Mouse (Mus musculus) intestine, postnatal 0 days (tissue): ENCODE measurements around the gene Hmgxb4. TPM values are rescaled to one million over a fixed set of nuclear protein-coding genes. Genes with fewer than 3 reads are reported as not detected.
A peak's percentile ranks its signal among the peaks of the same experiment; 100 is the strongest.
"Not testable (repeated sequence)": the region's sequence is repeated elsewhere in the genome, so short reads cannot be mapped to it uniquely, and the experiment has no call there.

ENCODE experiments used
- ATAC-seq: fragments of 200-750 bp; cut with Nextera tagmentation; 2 replicates; pipeline ENCODE4 v1.8.0; 2017; ENCODE audit warnings: mild to moderate bottlenecking, moderate TSS enrichment, moderate library complexity
- H3K27ac ChIP-seq: fragments of 300-500 bp; sonication (generic); 2 replicates; pipeline ENCODE4 v1.5.1; 2014; ENCODE audit warnings: mild to moderate bottlenecking, low read depth, low read length, moderate library complexity
- H3K27me3 ChIP-seq: fragments of 300-500 bp; sonication (generic); replicated peaks from 2 replicates; pipeline ENCODE4 v1.6.1; 2014; ENCODE audit warnings: low read length, mixed read lengths; ENCODE audit not compliant: control insufficient read depth, insufficient read depth
- H3K36me3 ChIP-seq: fragments of 300-500 bp; sonication (generic); 2 replicates; pipeline ENCODE4 v1.6.1; 2014; ENCODE audit warnings: mild to moderate bottlenecking, moderate library complexity; ENCODE audit not compliant: control insufficient read depth, insufficient read depth
- H3K4me1 ChIP-seq: fragments of 300-500 bp; sonication (generic); replicated peaks from 2 replicates; pipeline ENCODE4 v1.6.1; 2014; ENCODE audit warnings: antibody characterized with exemption, low read length, mixed read lengths; ENCODE audit not compliant: control insufficient read depth, insufficient read depth
- H3K4me2 ChIP-seq: fragments of 300-500 bp; sonication (generic); replicated peaks from 2 replicates; pipeline ENCODE4 v1.6.1; 2014; ENCODE audit warnings: low read depth, mild to moderate bottlenecking, moderate library complexity
- H3K4me3 ChIP-seq: fragments of 300-500 bp; sonication (generic); 2 replicates; pipeline ENCODE4 v1.5.1; 2014; ENCODE audit warnings: low read depth, low read length
- H3K9ac ChIP-seq: fragments of 300-500 bp; sonication (generic); 2 replicates; pipeline ENCODE4 v1.6.1; 2014; ENCODE audit warnings: mild to moderate bottlenecking, low read depth, low read length
- H3K9me3 ChIP-seq: fragments of 300-500 bp; sonication (generic); 2 replicates; pipeline ENCODE4 v1.6.1; 2016; ENCODE audit warnings: mixed run types; ENCODE audit not compliant: control insufficient read depth
- CTCF ChIP-seq: sonication (generic); IDR thresholded peaks from 2 replicates; pipeline ENCODE4 v1.5.1; 2016; ENCODE audit warnings: low read depth, mild to moderate bottlenecking, control low read depth, antibody characterized with exemption, moderate library complexity
- WGBS: fragments of 180-500 bp; shearing (Covaris S2); extraction: QIAGEN DNeasy Blood & Tissue Kit; methylation state at CpG from one replicate; pipeline ENCODE4 v1.1.7; 2014; 5-methylcytosine and 5-hydroxymethylcytosine counted together
- polyA plus RNA-seq: library from polyadenylated mRNA; unstranded; fragments of >200 nt; fragmentation: Nextera tagmentation; extraction: Ambion mirVana; gene quantifications from 2 replicates; pipeline ENCODE4 v1.2.1, GENCODE M21; 2015

Gene Hmgxb4
- polyA plus RNA-seq = 10.7 and 11.6 TPM in 2 replicates

DNA sequence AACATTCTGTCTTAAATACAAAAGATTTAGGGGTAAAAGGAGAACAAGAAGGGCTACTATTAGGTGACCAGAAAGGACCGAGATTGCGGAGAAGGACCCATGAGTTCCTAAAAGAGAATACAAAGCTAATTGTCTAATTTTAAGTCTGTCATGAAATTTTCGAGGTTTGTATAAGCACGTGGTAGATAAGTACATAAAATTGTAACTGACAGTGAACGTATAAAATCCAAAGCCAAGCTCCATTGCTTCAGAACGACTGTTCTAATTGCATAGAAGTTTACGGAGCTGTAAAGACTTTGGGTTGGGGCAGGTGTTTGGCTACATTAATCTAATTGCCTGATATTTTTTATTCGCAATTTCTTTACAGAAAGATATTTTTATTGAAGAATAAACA, at the start of gene Hmgxb4:
Gene Hmgxb4, plus strand, starts transcription at position 276 of the 394 bp plus-strand sequence.
- Histone ChIP-seq H3K4me3 (peak within 1 kb of the TSS; percentile 97), H3K27ac (peak within 1 kb of the TSS; percentile 96), H3K4me1 (no peaks in the 10 kb centered on the region; the same call in 1 of the 2 replicates), H3K36me3 (no peaks in the 10 kb centered on the region), H3K9ac (peak within 1 kb of the TSS; percentile 98), H3K27me3 (no peaks in the 10 kb centered on the region), H3K4me2 (peak within 1 kb of the TSS; percentile 81), H3K9me3 (no peaks in the 10 kb centered on the region)
- 0 out of 2 replicates have a peak, but pooled peaks have one; percentile 3 for ATAC-seq
- 10% methylated on average over 8 of the region's 8 CpGs for WGBS
- no peak for TF ChIP-seq CTCF

- H3K27ac ChIP-seq = no peak overlapping the region
- no peaks in the 10 kb centered on the region for H3K4me1 ChIP-seq
- H3K4me3 ChIP-seq = no peak overlapping the region
- no peak for TF ChIP-seq CTCF
- 88% methylated on average over 1 of the region's 1 CpGs for WGBS
- no peaks in the 10 kb centered on the region for H3K27me3 ChIP-seq
- H3K36me3 ChIP-seq = no peaks in the 10 kb centered on the region
- H3K4me2 ChIP-seq = no peak overlapping the region
- no peak for ATAC-seq
- no peaks in the 10 kb centered on the region for H3K9me3 ChIP-seq
- H3K9ac ChIP-seq = no peak overlapping the region
Observed at GRCm38 (mm10) chr8:74949445-74949844, 43.7 kb upstream of the Hmgxb4 start.

GRCm38 (mm10) chr8:74963983-74964382, 29.2 kb upstream of the Hmgxb4 start:
- H3K4me2 ChIP-seq = no peak overlapping the region
- no peaks in the 10 kb centered on the region for H3K4me1 ChIP-seq
- no peak overlapping the region for H3K4me3 ChIP-seq
- no peak overlapping the region for H3K27ac ChIP-seq
- no peaks in the 10 kb centered on the region for H3K27me3 ChIP-seq
- no peaks in the 10 kb centered on the region for H3K36me3 ChIP-seq
- no peak overlapping the region for H3K9ac ChIP-seq
- ATAC-seq = no peak
- no peaks in the 10 kb centered on the region for H3K9me3 ChIP-seq
- TF ChIP-seq CTCF = no peak
- WGBS = 60% methylated on average over 5 of the region's 5 CpGs

DNA sequence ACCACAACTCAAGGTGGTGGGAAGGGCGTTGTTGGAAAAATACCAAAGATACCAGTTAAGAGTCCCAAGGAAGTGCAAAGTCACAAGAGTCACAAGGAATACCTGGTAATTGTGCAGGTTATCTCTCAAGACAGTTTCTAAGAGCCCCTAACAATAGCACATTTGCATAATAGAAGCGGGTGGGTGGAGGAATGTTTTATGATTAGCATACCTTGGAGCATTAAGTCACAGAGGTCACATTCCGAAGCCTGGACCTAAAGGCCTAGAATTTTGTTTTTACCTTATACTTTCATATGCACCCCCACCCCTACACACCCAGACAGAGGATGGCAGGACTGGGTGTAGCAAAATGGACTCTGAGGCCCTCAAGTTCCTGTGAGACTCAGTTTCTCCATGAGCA, 22.9 kb upstream of the Hmgxb4 start:
- not testable (repeated sequence) for H3K4me2 ChIP-seq, H3K36me3 ChIP-seq, ATAC-seq, H3K4me3 ChIP-seq, H3K27ac ChIP-seq, H3K27me3 ChIP-seq, H3K4me1 ChIP-seq, H3K9ac ChIP-seq, H3K9me3 ChIP-seq
- 91% methylated on average over 3 of the region's 3 CpGs for WGBS

GRCm38 (mm10) chr8:74971636-74972035, 21.5 kb upstream of the Hmgxb4 start:
- Histone ChIP-seq H3K9ac (no peak overlapping the region), H3K4me1 (no peaks in the 10 kb centered on the region), H3K27me3 (no peaks in the 10 kb centered on the region), H3K36me3 (no peaks in the 10 kb centered on the region), H3K4me2 (no peak overlapping the region), H3K27ac (no peak overlapping the region), H3K4me3 (no peak overlapping the region), H3K9me3 (no peaks in the 10 kb centered on the region)
- 82% methylated on average over 4 of the region's 4 CpGs for WGBS
- TF ChIP-seq CTCF = no peak
- ATAC-seq = no peak

DNA sequence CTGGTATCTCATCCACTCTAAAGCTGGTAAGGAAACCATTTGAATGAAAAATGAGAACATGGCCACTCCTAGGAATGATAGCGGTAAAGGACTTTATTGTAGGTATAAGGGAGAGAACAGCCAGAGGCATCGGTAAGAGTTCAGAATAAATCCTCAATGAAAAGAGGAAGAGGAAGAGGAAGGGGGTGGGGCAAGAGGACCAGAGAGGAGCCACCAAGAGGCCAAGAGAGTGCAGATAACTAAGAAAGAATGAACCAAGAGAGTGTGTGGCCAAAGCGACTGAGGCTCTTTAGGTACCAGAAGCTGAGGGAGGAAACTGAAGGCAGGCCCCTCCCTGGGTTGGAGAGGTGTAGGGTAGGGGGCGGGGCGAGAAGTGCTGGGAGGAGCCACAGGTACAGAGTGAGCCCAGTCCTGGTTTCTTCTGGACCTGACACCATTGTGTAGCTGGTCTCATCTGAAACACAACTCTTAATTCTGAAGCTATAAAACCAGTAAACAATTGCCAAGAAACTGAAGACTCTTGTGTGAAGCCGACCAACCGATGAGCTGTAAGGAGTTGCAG, 20.8 kb upstream of the Hmgxb4 start:
- Histone ChIP-seq H3K9ac (no peak overlapping the region), H3K27me3 (no peaks in the 10 kb centered on the region), H3K4me3 (no peak overlapping the region), H3K36me3 (no peaks in the 10 kb centered on the region), H3K9me3 (no peaks in the 10 kb centered on the region), H3K4me1 (no peaks in the 10 kb centered on the region), H3K4me2 (no peak overlapping the region), H3K27ac (no peak overlapping the region)
- ATAC-seq = no peak
- WGBS = 88% methylated on average over 7 of the region's 7 CpGs
- TF ChIP-seq CTCF = no peak
